Mouse (Mus musculus): ENCODE results near the gene Gm12216.

Gene Gm12216

DNA sequence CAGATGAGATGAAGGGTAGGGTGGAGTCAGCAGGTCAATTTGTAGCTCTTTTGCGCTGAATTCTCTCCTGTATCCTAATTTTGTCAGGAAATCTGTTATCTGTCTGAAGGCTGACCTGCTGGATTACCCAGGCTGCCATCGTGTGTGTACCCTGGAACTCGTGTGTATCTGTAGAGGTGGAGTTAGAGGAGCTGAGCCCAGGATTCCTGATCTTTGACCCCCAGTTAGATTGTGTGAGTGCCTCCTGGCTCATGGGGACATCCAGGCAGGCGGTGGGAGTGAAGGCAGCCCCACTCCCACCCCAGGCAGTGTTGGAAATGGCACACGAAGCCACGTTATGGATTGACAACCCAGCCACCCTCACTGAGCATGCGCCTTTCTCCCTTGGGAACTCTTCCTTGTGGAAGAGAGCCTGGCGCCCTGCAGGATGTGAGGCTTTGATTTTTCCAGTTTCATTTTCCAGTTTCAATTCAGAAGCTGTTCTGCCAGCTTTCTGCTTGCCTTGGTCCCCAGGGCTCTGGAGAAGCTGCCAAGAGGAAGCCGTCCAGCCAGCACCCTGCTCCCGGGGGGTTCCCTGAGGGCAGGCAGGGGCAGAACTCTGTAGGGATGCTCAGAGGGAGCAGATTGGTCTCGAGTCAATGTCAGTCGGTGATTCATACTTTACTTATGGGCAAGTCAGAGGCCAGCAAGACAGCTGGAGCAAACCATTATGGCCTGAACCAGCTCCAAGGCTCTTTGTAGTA lies 62.5 kb downstream of the Gm12216 start:
- no peak for DNase-seq (ENCODE audit: low read depth, low spot score)

DNA sequence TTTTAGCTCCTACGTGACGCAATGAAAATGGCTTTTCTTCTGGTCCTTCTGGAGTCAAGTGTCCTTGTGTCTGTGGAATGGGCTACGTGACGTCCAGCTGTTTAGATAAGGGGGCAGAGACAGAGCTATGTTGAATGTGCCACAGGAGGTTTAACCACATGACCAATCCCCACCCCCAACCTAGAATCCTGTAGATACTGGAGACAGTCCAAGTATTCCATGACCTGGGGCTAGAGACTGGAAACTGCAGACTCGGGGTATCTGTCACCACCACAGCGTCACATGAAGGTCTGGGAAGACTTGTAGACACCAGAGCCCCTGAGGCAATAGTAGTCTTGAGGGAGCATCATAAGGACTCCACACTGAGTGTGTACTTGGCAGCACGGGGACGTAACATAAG lies 63.2 kb downstream of the Gm12216 start:
- DNase-seq (ENCODE audit: low read depth, low spot score) = no peak

DNA sequence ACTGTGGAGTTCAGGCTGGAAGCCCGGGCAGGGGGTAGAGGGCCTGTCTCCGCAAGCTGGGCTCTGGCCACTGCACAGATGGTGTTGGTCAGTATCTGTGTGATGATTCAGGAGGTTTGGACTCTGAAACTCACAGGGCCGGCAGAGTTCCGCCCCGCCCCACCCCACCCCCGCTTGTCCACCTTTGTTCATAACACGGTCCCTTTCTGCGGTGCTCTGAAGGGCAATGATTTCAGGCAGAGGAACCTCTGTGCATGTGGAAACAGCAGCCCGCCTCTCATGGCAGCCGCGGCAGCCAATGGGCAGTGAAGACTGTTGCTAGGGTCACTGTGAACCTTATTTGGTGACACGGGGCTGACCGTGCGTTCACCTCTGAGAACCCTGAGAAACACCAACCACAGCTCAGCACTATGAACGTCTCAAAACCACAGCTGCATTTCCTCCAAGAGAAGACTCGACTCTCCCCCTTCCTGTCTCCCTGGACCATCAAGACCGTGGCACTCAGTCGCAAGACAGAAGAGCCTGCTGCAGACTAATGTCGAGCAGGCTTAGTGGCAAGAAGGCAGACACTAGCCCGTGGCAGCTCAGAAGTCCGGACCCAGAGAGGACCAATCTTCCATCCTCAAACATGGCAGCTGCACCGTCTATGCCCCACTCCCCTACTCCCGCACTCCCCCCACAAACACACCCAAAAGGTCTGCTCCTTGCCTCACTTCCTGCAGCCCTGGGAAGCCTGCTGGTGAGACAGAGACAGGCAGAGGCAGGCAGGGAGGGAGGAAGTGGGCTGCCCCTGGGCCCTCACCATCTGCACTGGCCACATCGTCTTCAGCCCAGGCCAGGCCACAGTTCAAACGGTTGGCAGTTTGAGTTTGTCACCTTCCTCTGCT lies 64.1 kb downstream of the Gm12216 start:
- DNase-seq (ENCODE audit: low read depth, low spot score) = no peak

DNA sequence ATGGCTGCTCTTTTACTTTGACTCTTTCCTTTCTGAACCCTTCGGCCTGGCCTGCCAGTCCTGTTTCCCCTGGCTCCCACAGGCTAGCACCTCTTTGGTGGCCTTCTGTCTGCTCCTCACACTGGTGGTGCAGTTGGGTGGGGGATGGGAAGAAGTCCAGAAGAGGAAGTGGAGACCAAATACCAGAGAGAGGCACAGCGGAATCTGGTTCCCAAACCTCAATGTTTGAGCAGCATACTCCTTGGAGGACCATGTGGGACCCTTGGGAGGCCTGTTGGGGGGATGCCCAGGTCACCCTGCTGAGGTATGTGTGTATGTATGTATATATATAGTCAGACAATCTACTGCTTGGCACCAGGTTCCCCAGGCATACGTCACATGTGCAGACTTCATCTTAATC lies 65.0 kb downstream of the Gm12216 start:
- DNase-seq (ENCODE audit: low read depth, low spot score) = no peak

DNA sequence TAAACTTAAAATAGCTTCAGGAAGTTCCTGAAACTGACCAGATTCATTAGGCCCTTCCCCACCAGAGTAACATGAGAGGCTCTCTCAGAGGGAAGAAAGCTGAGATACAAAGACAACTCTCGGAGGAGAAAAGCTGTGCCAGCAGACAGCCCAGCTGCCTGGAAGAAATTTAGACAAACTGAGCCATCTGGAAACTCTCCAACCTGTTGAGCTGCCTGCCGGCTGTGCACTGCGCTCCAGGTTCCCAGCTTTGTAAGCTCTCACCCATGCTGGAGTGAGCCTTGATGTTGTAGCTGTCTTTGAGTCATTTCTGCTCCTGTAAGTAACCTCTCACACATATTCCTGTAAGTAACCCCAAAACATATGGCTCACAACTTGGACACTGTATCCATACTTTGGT lies 66.1 kb downstream of the Gm12216 start:
- DNase-seq (ENCODE audit: low read depth, low spot score) = no peak

DNA sequence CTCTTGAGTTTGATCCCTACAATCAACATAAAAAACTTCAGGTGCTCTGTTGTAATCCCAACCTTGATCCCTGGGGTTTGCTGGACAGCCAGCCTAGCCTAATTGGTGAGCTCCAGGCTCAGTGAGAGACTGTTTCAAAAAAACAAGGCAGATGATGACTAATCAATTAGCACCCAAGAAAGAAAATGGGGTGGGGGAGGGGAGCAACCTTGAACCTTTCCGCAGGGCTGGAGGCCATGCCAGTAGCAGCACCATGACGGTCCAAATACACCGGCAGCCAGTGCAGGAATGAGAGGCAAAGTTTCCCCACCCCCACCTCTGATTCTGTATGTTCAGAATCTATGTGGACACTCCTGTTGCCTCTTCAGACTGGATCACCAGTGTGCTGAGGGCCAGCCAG lies 69.8 kb downstream of the Gm12216 start:
- no peak for DNase-seq (ENCODE audit: low read depth, low spot score)

DNA sequence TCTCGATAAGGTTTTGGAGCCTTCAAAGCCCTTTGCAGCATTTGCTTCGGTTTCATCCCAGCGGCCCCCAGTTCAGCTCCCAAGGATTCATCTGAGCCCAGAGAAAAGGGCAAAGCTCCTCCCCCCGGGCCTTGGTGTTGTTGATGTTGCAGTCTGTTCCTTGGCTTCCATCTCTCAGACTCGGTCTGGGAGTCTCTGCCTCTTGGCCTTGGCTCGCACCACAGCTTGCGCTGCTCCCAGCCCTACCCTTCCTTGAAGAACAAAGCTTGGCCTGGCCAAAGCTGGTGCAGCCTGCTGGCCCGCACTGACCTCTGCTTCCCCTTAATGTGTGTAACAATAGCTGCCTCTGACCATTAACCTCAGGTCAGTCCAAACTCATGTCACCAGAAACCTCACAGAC lies 70.9 kb downstream of the Gm12216 start:
- no peak for DNase-seq (ENCODE audit: low read depth, low spot score)

DNA sequence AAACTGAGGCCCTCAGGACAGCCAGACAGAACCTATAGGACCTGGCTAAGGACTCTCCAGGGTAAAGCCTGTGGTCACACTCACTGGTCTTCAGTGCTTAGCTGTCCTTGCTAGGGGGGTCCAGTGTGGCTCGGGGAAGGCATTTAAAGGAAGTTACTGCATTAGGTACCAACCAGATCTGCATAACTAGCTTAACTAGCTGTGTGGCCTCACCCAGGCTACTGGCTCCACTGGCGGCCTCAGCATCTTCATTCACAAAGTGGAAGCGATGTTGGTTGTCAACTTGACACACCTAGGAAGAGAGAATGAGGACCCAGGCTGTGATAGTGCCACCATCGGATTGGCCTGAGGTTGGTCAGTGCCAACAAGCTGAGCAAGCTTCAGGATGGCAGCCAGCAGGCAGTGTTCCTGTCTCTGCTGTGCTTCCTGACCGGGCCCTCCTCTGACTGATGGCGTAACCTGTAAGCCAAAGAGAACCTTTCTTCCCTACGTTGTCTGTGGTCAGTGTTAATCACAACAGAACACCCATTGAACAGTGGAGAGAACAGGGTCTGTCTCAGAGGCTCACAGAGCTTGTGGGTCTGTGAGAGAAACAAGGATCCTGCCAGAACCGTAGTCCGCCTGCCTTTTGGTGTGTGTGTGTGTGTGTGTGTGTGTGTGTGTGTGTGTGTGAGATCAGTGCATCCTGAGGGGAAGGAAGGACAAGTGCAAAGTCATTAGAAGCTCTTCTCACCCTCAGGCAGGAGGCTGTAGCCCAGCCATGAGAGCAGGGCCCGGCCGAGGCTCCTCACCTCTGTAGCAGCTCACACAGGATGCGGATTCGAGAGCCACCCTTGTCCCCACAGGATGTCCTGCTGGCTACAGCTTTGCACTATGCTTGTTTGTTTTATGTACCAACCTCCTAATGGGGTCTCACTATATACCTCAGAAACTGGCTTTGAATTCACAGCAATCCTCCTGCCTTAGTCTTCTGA lies 72.7 kb downstream of the Gm12216 start:
- DNase-seq (ENCODE audit: low read depth, low spot score) = no peak

DNA sequence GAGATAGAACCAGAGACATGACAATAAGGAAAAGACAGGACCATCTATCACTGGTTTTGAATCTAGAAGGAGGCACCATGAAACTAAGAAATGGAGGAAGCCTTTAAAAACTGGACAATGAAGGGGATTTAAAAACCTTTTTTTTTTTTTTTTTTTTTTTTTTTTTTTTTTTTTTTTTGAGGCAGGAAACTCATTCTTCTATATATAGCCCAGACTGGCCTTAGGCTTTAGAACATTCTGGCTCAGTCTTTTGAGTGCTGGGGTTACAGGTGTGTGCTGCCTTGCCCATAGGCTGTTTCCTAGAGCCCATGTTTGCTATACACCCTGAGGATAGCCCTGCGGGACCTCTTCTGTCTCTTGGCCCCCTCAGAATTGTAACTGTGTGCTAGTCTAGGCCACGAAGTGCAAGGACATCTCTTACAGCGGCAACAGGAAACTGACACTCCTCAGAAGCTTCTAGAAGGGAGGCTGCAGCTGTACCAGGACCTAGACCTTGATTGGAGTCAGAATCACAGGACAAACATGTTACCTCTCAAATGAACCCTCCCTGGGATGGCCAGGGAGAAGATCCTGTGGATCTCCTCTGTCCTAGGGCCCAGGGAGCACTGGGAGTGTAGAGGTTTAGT lies 73.6 kb downstream of the Gm12216 start:
- no peak for DNase-seq (ENCODE audit: low read depth, low spot score)

DNA sequence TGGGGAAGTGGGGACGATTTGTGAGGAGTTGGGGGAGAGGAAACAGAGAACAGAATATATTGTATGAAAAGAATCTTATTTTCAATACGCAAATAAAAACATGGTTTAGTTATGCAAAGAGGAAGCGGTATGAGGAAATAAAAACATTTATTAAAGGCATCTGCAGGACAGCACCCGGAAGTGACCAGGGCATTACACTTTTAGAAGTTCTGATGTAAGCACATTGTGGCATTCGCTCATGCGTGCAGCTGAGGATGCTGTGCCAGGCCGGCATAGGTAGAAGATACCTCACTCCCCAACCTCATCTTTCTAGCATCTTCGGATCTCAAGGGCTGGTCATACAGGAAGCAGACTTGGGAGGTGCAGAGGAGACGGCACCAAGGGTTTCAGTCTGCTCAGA lies 75.8 kb downstream of the Gm12216 start:
- no peak for DNase-seq (ENCODE audit: low read depth, low spot score)

DNA sequence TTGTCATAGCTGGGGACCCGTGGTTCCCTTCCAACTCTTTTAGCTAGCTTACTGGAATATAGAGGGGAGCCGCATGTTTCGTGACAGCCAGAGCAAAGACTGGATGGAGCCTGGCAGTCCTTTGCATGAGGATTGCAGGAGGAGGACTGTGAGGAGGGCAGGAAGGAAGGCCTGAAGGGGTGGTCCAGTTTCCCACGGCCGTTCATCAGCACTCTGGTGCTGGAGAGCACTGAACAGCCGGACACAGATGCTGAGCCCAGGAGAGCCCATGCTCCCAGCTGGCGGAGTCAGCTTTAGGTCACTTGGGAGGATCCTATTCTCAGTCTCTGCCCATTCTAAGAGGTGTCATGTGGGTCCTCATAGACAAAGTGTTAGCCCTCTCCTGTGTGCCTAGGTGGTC lies 77.1 kb downstream of the Gm12216 start:
- no peak for DNase-seq (ENCODE audit: low read depth, low spot score)

DNA sequence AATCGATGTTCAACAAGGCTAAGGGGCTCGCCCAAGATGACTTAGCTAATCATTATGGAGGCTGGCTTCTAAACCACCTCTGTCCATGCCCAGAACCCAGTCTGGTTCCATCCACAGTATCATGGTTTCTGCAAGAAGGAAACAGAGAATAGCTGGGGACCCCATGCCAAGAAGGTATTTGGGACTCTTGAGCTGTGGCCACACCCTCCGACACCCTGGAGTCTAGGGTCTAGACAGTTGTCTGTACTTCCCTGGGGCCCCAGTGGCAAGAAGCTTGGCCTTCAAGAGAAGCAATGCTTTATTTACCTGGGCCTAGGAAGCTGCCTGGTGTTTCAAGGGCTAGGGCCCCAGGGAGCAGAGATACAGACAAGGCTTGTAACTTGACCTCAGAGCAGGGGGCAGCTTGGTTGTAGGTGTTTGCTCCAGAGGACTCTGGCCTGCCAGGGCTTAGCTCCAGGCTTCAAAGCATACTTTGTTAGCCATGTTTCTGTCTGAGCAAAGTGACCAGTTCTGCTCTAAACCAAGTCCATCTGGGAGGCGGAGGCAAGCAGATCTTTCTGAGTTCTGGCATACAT lies 77.8 kb downstream of the Gm12216 start:
- DNase-seq (ENCODE audit: low read depth, low spot score) = no peak

DNA sequence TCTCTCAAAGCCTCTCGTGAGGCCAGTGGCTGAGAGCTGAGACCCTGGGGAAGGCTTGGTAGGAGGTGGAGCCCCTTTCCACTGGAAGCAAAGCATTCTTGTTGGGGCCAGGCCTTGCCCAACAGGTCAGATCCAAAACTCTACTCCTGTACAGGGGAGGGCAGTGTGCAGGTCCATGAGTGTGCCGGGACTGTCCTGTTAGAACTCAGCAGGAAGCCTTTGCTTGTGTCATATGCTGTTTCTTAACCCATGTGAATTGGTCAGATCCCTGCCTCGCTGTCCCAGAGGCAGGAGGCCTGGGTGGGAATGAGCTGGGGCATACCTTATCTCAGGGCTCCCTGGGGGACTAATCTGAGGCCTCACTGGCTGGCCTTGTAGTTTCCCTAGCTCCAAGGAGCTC lies 78.8 kb downstream of the Gm12216 start:
- no peak for DNase-seq (ENCODE audit: low read depth, low spot score)

DNA sequence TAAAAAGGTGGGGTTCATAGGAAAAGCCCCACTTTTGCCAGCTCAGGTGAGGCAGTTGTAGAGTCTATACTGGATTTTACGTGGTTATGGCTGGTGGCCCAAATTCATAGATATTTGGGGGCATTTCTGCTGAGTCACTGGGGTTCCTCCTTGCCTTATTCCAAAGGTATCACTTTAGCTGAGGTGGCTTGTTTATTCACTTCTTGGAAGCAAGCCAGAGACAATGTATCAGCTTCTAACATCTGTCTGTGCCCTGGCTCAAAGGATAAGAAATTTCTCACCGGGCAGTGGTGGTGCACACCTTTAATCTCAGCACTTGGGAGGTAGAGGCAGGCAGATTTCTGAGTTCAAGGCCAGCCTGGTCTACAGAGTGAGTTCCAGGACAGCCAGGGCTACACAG lies 79.2 kb downstream of the Gm12216 start:
- no peak for DNase-seq (ENCODE audit: low read depth, low spot score)

DNA sequence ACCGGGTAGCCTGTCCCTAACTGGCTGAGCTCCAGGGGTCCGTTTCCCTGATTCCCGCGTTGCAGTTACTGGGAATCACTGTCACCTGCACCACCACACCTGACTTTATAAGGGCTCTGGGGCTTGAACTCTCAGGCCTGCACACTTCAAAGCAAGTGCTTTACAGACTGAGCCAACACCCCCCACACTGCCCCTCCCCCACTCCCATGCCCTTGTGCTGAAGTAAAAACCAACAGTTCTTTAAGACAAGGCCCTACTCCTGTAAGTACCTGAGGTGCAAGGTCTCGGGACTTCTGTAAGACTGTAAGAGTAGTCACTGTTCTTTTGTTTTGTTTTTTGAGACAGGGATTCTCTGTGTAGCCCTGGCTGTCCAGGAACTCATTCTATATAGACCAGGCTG lies 80.6 kb downstream of the Gm12216 start:
- no peak for DNase-seq (ENCODE audit: low read depth, low spot score)

DNA sequence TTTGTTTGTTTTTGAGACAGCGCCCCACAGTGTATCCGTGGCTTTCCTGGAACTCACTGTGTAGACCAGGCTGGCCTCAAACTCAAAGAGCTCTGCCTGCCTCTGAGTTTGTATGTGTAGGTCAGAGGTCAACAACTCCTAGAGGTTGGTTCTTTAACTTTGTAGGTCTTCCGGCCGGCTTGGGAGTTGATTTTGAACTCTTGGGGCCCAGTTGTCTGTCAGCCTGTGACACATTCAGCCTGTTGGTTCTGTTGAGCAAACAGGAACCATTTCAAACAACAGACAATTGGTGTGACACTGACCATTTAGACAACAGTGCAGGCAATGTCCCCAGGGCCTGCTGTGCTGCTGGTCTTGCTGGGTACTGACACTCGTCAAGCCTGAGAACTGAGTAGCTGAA lies 81.3 kb downstream of the Gm12216 start:
- no peak for DNase-seq (ENCODE audit: low read depth, low spot score)

DNA sequence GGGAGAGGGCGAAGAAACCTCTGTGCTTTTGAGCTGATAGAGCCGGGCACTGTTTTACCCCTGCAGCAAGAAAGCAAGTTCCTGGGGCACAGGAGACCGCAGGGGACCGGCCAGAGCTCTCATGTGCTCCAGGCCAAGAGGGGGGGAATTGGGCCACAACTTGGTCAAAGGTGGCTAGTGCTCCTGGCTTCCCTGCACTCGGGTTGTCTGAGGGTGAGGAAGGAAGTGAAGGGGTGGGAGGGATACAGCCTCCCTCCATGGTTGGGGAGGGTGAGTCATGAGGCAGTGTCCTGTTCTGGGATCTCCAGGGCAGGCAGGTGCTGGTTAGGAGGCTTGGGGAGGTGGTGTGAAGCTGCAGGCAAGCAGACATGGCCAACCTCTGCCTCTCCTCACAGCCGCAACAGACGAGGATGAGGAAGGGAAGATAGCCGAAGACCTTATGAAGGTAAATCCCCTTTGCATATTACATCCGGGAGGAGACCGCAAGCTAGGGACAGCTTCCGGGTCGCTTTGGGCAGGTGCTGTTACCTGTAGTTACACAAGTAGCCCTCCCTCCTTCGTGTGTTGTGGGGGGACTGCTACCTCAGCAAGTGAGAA lies 84.3 kb downstream of the Gm12216 start:
- no peak for DNase-seq (ENCODE audit: low read depth, low spot score)

DNA sequence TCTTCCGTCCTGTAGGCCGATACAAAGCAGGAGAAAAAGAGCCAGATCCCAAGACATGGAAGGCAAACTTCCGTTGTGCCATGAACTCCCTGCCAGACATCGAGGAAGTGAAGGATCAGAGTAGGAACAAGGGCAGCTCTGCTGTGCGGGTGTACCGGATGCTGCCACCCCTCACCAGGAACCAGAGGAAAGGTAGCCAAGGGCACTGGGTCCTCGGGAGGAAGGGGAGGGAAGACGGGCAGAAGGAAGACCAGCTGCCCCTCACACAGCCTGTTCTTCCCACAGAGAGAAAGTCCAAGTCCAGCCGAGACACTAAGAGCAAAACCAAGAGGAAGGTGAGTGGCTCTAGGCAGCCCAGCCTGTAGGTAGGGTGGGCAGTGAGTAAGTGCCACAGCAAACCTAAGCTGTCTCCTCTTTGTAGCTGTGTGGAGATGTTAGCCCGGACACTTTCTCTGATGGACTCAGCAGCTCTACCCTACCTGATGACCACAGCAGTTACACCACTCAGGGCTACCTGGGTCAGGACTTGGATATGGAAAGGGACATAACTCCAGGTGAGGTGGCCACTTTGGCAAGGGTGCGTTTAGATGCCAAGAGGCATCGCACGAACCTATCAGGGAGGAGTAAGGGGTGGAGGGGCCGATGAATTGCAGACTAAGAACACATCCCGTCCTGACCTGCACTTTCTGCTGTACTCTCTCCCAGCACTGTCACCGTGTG lies 85.3 kb downstream of the Gm12216 start:
- no peak for DNase-seq (ENCODE audit: low read depth, low spot score)

DNA sequence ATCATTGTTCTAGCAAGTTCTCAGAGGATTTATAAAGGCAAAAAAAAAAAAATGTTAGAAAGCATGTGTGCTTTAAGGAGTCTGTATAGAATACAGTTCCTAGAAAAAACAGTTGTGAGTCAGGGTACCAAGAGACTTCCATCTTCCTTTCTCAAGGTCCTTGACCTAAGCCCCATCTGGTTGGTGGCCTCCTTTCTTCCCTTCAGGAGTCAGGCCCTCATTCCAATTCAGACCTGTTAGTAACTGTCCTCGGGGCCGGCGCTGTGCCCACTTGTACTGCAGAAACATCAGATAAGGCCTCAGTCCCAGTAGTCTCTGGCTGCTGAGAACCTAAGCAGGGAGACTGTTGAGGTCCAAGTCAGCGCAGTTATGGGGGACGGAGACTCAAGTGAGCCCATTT lies 86.0 kb downstream of the Gm12216 start, which contains the start of gene Gm17334:
Gene Gm17334, minus strand, starts transcription at position 101 of the 400 bp plus-strand sequence.
- no peak for DNase-seq (ENCODE audit: low read depth, low spot score)

DNA sequence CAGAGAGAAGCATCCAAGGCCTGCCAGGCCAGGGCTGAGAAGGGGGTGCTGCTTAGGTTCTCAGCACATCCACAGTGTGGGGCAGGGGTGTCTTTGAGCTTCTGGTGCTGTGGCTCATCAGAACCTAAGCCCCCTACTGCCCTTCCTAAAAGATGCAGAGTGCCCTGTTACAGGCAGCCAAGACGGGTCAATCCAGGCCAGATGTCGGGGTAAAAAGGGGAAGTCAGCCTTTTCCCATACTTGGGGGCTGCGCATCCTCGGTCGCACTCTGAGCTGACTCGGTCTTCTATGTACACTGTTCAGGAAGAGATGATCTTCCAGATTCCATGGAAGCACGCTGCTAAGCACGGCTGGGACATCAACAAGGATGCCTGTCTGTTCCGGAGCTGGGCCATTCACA lies 86.5 kb downstream of the Gm12216 start:
- no peak for DNase-seq (ENCODE audit: low read depth, low spot score)

Measured in WW6 (cell line).